Mouse (Mus musculus) lung, adult 2 months (tissue): ENCODE results near the gene Steap2. TPM values are rescaled to one million over a fixed set of nuclear protein-coding genes. Genes with fewer than 3 reads are reported as not detected.

ENCODE experiments used
- DNase-seq: peaks from one replicate; pipeline ENCODE4 v3.0.0; 2022
- H3K4me1 ChIP-seq: fragments of 200-500 bp; 2 replicates; pipeline ENCODE4 v1.6.1; 2011; ENCODE audit warnings: low read length; ENCODE audit not compliant: control insufficient read depth, insufficient read depth
- H3K4me3 ChIP-seq: fragments of 200-500 bp; replicated peaks from 2 replicates; pipeline ENCODE3; 2011; ENCODE audit warnings: low read depth, mild to moderate bottlenecking, control low read depth, low read length; ENCODE audit errors: extremely low read depth
- CTCF ChIP-seq: fragments of 200-500 bp; IDR thresholded peaks from 2 replicates; pipeline ENCODE4 v1.5.1; 2011; ENCODE audit warnings: mild to moderate bottlenecking, low read length, control low read depth; ENCODE audit not compliant: insufficient read depth
- POLR2A ChIP-seq: fragments of 200-500 bp; IDR thresholded peaks from 2 replicates; pipeline ENCODE4 v1.6.1; 2011; ENCODE audit warnings: low read depth, mild to moderate bottlenecking, control low read depth, low read length, borderline replicate concordance; ENCODE audit errors: extremely low read depth
- WGBS: fragments of 180-500 bp; shearing (Covaris S2); methylation state at CpG from one replicate; pipeline ENCODE4 v1.1.7; 2018; 5-methylcytosine and 5-hydroxymethylcytosine counted together
- polyA plus RNA-seq: library from polyadenylated mRNA; depleted of rRNA; stranded (reverse); fragments of >200 nt; gene quantifications from 2 replicates; pipeline ENCODE4 v1.2.3, GENCODE M21; 2012; rRNA removed

The Steap2 gene
- polyA plus RNA-seq, 1 experiment, result 5.7 TPM

DNA sequence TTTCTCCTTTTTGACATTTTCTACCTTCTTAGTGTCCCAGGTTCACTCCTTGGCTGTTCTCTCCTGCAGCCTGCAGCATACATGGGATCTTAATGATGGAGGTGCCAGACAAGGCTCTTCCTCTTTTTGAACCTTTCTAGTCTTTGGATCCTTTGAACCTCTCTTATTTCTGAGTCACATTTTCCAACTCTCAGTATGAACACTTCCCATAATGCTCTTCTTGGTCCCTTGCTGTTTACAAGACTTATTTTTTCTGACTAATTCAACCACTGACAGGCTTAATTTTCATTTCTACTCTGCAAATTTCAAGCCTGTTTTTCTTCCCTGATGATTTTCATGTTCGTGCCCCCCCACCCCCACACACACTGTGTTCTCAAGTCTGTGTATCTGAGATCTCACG lies 55.9 kb downstream of the Steap2 start:
- WGBS, result 50% methylated on average over 2 of the region's 2 CpGs
- DNase-seq, result no peak
- no peaks in the 10 kb centered on the region for H3K4me1 ChIP-seq
- H3K4me3 ChIP-seq, result no peak overlapping the region
- no peak for TF ChIP-seq CTCF
- TF ChIP-seq POLR2A, result no peak

DNA sequence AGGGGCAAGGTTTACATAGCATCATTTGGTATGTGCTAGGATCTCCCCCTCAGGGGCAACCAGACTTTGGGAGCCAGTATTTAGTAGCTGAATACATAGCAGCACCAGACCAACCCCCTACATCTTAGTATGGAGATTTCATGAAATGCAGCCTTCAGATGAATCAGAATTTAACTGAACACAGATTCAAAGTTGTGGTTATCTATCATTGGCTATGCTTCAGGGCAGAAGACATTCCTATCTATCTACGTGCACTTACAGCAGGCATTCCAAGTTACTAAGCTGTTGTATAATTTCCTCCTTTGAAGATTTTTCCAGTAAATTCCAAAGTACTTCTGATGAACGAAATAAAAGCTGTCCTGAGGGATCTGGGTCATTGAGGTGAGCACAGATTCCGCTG lies 68.9 kb downstream of the Steap2 start:
- TF ChIP-seq CTCF (no peak), POLR2A (no peak)
- DNase-seq, result no peak
- Histone ChIP-seq H3K4me1 (no peaks in the 10 kb centered on the region), H3K4me3 (no peak overlapping the region)
- 66% methylated on average over 3 of the region's 3 CpGs for WGBS

DNA sequence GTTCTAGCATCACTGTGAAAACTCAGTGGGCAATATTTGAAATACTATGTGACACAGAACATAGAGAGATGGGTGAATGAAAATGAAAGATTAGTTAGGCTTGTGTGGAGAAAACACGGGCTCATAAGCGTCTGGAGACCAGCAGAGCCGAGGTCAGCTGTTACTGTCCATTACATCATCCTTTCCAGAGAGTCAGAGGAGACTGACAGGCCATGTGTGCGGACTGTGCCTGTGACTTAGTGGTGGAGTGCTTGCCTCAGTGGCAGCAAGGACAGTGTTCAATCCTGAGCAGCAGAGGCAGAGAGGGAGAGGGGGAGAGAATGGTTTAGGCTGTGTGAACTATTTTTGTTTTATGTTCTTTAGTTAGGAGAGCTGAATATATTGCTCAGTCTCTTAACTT lies 76.0 kb downstream of the Steap2 start:
- H3K4me3 ChIP-seq, result no peak overlapping the region
- TF ChIP-seq POLR2A (no peak), CTCF (no peak)
- 49% methylated on average over 4 of the region's 4 CpGs for WGBS
- no peaks in the 10 kb centered on the region for H3K4me1 ChIP-seq
- DNase-seq, result no peak

Other genes with a start within 250 kb of the Steap2 start
- gene 1700015F17Rik, start 215.4 kb downstream of the Steap2 start, polyA plus RNA-seq, result not detected in 2 replicates
- gene Cldn12, start 179.6 kb downstream of the Steap2 start, polyA plus RNA-seq, result 14.3 and 16.5 TPM in 2 replicates
- gene Gtpbp10, start 135.0 kb downstream of the Steap2 start, polyA plus RNA-seq, result 1.5 and 3.5 TPM in 2 replicates
- 0.08 and 0.11 TPM in 2 replicates for gene Gm8773, start 120.8 kb downstream of the Steap2 start, polyA plus RNA-seq
- 10.3 and 11.7 TPM in 2 replicates for gene Cfap69, start 30.3 kb downstream of the Steap2 start, polyA plus RNA-seq
- 0.42 and 0.98 TPM in 2 replicates for gene Steap1, start 54.7 kb upstream of the Steap2 start, polyA plus RNA-seq